Mouse (Mus musculus): ENCODE measurements around the gene Vsig10.
"Not testable (repeated sequence)": the region's sequence is repeated elsewhere in the genome, so short reads cannot be mapped to it uniquely, and the experiment has no call there.

The Vsig10 gene

GRCm38 (mm10) chr5:117303691-117304579 lies 14.9 kb upstream of the Vsig10 start:
- DNase-seq: no peak

GRCm38 (mm10) chr5:117304947-117305346 lies 13.9 kb upstream of the Vsig10 start:
- peak; percentile 71 for DNase-seq

GRCm38 (mm10) chr5:117305754-117306153 lies 13.1 kb upstream of the Vsig10 start:
- no peak for DNase-seq

- no peak for DNase-seq
Measured at GRCm38 (mm10) chr5:117306826-117307225, 12.1 kb upstream of the Vsig10 start.

GRCm38 (mm10) chr5:117307699-117308098 lies 11.2 kb upstream of the Vsig10 start:
- peak; percentile 69 for DNase-seq

- peak; percentile 66 for DNase-seq
Measured at GRCm38 (mm10) chr5:117313420-117313819, 5.5 kb upstream of the Vsig10 start.

GRCm38 (mm10) chr5:117313909-117314308 lies 5.0 kb upstream of the Vsig10 start:
- no peak for DNase-seq

GRCm38 (mm10) chr5:117314587-117315428 lies 4.1 kb upstream of the Vsig10 start:
- DNase-seq: no peak

GRCm38 (mm10) chr5:117323751-117324150 lies 4.9 kb downstream of the Vsig10 start:
- DNase-seq: no peak

- DNase-seq: no peak
Measured at GRCm38 (mm10) chr5:117326408-117326807, 7.5 kb downstream of the Vsig10 start.

- DNase-seq: peak; percentile 33
Measured at GRCm38 (mm10) chr5:117330457-117330856, 11.6 kb downstream of the Vsig10 start.

GRCm38 (mm10) chr5:117337999-117338398 lies 19.1 kb downstream of the Vsig10 start:
- no peak for DNase-seq

- no peak for DNase-seq
Measured at GRCm38 (mm10) chr5:117338503-117338902, 19.6 kb downstream of the Vsig10 start.

- DNase-seq: no peak
Measured at GRCm38 (mm10) chr5:117340081-117340480, 21.2 kb downstream of the Vsig10 start.

- DNase-seq: no peak
Measured at GRCm38 (mm10) chr5:117341896-117342295, 23.0 kb downstream of the Vsig10 start.

GRCm38 (mm10) chr5:117344496-117344895 lies 25.6 kb downstream of the Vsig10 start:
- not testable (repeated sequence) for DNase-seq

GRCm38 (mm10) chr5:117345432-117345976 lies 26.6 kb downstream of the Vsig10 start:
- no peak for DNase-seq

GRCm38 (mm10) chr5:117346281-117346680 lies 27.4 kb downstream of the Vsig10 start:
- no peak for DNase-seq

GRCm38 (mm10) chr5:117347011-117347410 lies 28.1 kb downstream of the Vsig10 start:
- DNase-seq: no peak

- DNase-seq: no peak
Measured at GRCm38 (mm10) chr5:117347838-117348237, 29.0 kb downstream of the Vsig10 start.

GRCm38 (mm10) chr5:117348279-117348678 lies 29.4 kb downstream of the Vsig10 start:
- peak; percentile 32 for DNase-seq

GRCm38 (mm10) chr5:117354121-117354520 lies 35.2 kb downstream of the Vsig10 start:
- no peak for DNase-seq

GRCm38 (mm10) chr5:117355648-117356303 lies 36.9 kb downstream of the Vsig10 start:
- no peak for DNase-seq
